Mouse (Mus musculus): ENCODE measurements around the gene Spred1. TPM values are rescaled to one million over a fixed set of nuclear protein-coding genes. Genes with fewer than 3 reads are reported as not detected.
A peak's percentile ranks its signal among the peaks of the same experiment; 100 is the strongest.

Gene Spred1
- polyA plus RNA-seq, 1 experiment from 2014 or later = 23.4 TPM

DNA sequence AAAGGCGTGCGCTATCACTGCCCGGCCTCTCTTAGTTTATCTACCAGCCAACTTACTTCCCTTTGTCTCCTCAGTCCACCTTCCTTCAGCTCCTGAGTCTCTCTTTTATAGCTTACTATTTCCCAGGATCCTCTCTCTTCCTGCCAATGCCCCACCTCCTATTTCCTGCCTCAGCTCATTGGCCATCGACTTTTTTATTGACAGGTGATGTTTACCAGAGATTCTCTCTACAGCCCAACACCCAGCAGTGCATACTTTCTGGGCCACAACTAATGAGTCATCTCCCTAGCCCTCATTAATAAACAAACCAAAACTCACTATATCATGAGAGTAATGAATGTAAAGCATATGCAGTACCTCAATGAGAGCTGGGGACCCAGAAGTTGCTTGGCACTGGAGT, 98.4 kb downstream of the Spred1 start:
- Histone ChIP-seq H3K4me1 (replicated peaks; ENCODE audit: control insufficient read depth, insufficient read depth, low read length) (no peaks in the 10 kb centered on the region; the same call in 1 of the 2 replicates), H3K4me2 (replicated peaks) (no peak overlapping the region), H3K27me3 (ENCODE audit: control insufficient read depth, insufficient read depth, low read length) (no peaks in the 10 kb centered on the region), H3K27ac (no peak overlapping the region), H3K36me3 (replicated peaks; ENCODE audit: control insufficient read depth, insufficient read depth) (no peaks in the 10 kb centered on the region), H3K4me3 (replicated peaks; ENCODE audit: low read length) (no peak overlapping the region), H3K9me3 (ENCODE audit: control insufficient read depth, low read length) (no peaks in the 10 kb centered on the region), H3K9ac (no peak overlapping the region)
- no peak for ATAC-seq (ENCODE audit: low FRiP score)
- DNase-seq (ENCODE audit: low spot score) = no peak
- 97% methylated on average over 4 of the region's 4 CpGs for WGBS

GRCm38 (mm10) chr2:117222651-117223050, 101.5 kb downstream of the Spred1 start:
- H3K9ac ChIP-seq = no peak overlapping the region
- no peaks in the 10 kb centered on the region for H3K36me3 ChIP-seq (replicated peaks; ENCODE audit: control insufficient read depth, insufficient read depth)
- H3K27me3 ChIP-seq (ENCODE audit: control insufficient read depth, insufficient read depth, low read length) = no peaks in the 10 kb centered on the region
- ATAC-seq (ENCODE audit: low FRiP score) (no peak), DNase-seq (ENCODE audit: low spot score) (no peak)
- H3K9me3 ChIP-seq (ENCODE audit: control insufficient read depth, low read length) = no peaks in the 10 kb centered on the region
- H3K4me1 ChIP-seq (replicated peaks; ENCODE audit: control insufficient read depth, insufficient read depth, low read length) = no peaks in the 10 kb centered on the region; the same call in 1 of the 2 replicates
- H3K4me3 ChIP-seq (replicated peaks; ENCODE audit: low read length) = no peak overlapping the region
- no peak overlapping the region for H3K27ac ChIP-seq
- WGBS = 83% methylated on average over 9 of the region's 9 CpGs
- no peak overlapping the region for H3K4me2 ChIP-seq (replicated peaks)

DNA sequence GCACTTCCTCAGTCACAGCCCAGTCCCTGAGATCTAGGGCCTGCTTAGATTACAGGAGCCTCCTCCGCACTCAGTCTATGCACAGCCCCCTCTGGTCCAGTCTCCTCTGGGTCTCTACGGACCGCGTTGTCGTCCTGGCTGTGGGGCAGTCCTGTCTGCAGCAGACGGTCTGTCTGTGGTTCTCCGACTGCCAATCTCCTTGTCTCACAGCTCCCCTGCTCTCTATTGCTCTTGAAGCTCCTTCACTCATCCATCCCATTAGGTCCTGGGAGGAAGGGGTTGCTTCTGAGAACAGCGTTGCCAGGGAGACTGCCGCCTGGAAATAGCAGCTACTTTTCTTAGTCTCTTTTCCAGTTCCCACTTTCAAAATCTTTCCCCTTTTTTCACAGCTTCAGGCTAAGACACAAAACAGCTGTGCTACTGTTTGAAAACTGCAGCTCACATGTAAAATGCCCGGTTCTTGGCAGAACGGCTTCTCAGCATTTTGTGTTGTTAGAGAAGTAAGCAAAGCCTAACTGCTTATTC, 107.5 kb downstream of the Spred1 start:
- H3K4me1 ChIP-seq (replicated peaks; ENCODE audit: control insufficient read depth, insufficient read depth, low read length) = no peaks in the 10 kb centered on the region
- no peaks in the 10 kb centered on the region for H3K27me3 ChIP-seq (ENCODE audit: control insufficient read depth, insufficient read depth, low read length)
- WGBS = 31% methylated on average over 11 of the region's 11 CpGs
- H3K4me3 ChIP-seq (replicated peaks; ENCODE audit: low read length) = no peak overlapping the region
- ATAC-seq (ENCODE audit: low FRiP score) = peak; percentile 57; the same call in 1 of the 2 replicates
- H3K36me3 ChIP-seq (replicated peaks; ENCODE audit: control insufficient read depth, insufficient read depth) = no peaks in the 10 kb centered on the region
- H3K9me3 ChIP-seq (ENCODE audit: control insufficient read depth, low read length) = no peaks in the 10 kb centered on the region
- H3K4me2 ChIP-seq (replicated peaks) = peak overlapping the region; percentile 15; the same call in 1 of the 2 replicates
- peak overlapping the region; percentile 40 for H3K9ac ChIP-seq
- no peak for DNase-seq (ENCODE audit: low spot score)
- no peak overlapping the region for H3K27ac ChIP-seq

GRCm38 (mm10) chr2:117230261-117230660, 109.1 kb downstream of the Spred1 start:
- Histone ChIP-seq H3K27ac (no peak overlapping the region), H3K4me2 (replicated peaks) (no peak overlapping the region), H3K9me3 (ENCODE audit: control insufficient read depth, low read length) (no peaks in the 10 kb centered on the region), H3K27me3 (ENCODE audit: control insufficient read depth, insufficient read depth, low read length) (no peaks in the 10 kb centered on the region), H3K4me1 (replicated peaks; ENCODE audit: control insufficient read depth, insufficient read depth, low read length) (no peaks in the 10 kb centered on the region), H3K4me3 (replicated peaks; ENCODE audit: low read length) (no peak overlapping the region), H3K9ac (no peak overlapping the region), H3K36me3 (replicated peaks; ENCODE audit: control insufficient read depth, insufficient read depth) (no peaks in the 10 kb centered on the region)
- DNase-seq (ENCODE audit: low spot score) (no peak), ATAC-seq (ENCODE audit: low FRiP score) (no peak)
- 71% methylated on average over 7 of the region's 7 CpGs for WGBS

- Histone ChIP-seq H3K4me1 (replicated peaks; ENCODE audit: control insufficient read depth, insufficient read depth, low read length) (no peaks in the 10 kb centered on the region), H3K27me3 (ENCODE audit: control insufficient read depth, insufficient read depth, low read length) (no peaks in the 10 kb centered on the region), H3K4me3 (replicated peaks; ENCODE audit: low read length) (no peak overlapping the region), H3K9ac (no peak overlapping the region), H3K4me2 (replicated peaks) (no peak overlapping the region), H3K9me3 (ENCODE audit: control insufficient read depth, low read length) (no peaks in the 10 kb centered on the region), H3K36me3 (replicated peaks; ENCODE audit: control insufficient read depth, insufficient read depth) (no peaks in the 10 kb centered on the region), H3K27ac (no peak overlapping the region)
- ATAC-seq (ENCODE audit: low FRiP score) (peak; percentile 85), DNase-seq (ENCODE audit: low spot score) (peak; percentile 88)
- 6% methylated on average over 13 of the region's 13 CpGs for WGBS
These were observed 110.1 kb downstream of the Spred1 start for GRCm38 (mm10) chr2:117231257-117231656.

MicroRNA genes within 50 kb of the gene (microRNA counts, 519-probe panel; counts per million panel counts)
- 3,473 counts per million, percentile 21 among the panel's probes with 10 or more counts for microRNA mmu-miR-674

Small RNA genes within 50 kb of the gene (microRNA-seq; reads per million reads assigned to microRNA genes)
- gene Mir674 = 772 reads per million, percentile 76 among the genes with 10 or more reads in this experiment

Other genes starting within 250 kb of the Spred1 start
- not detected in 2 replicates for gene Tmco5, start 242.7 kb upstream of the Spred1 start, polyA plus RNA-seq (2014; fragmentation: Nextera tagmentation; extraction: Ambion mirVana)
- gene Fam98b, start 128.4 kb downstream of the Spred1 start, polyA plus RNA-seq (2014; fragmentation: Nextera tagmentation; extraction: Ambion mirVana) = 7.9 and 8.8 TPM in 2 replicates
- gene Rasgrp1, start 221.6 kb downstream of the Spred1 start, polyA plus RNA-seq (2014; fragmentation: Nextera tagmentation; extraction: Ambion mirVana) = 2.3 and 2.6 TPM in 2 replicates

Data from hindbrain, embryonic 14.5 days (tissue).